Mouse (Mus musculus) MEL (cell line): ENCODE measurements at regions not wholly inside any gene's neighbourhood (a gene's known extent, or its start where the extent isn't known, plus 50 kb on each side); places are given as distances from the start of the nearest gene placed in this dataset.

Source experiments
- DNase-seq: peaks from one replicate; pipeline ENCODE4 v3.0.0; 2011; ENCODE audit warnings: low read depth, low spot score
- H3K27ac ChIP-seq: 2 replicates; pipeline ENCODE4 v1.5.1; 2012; ENCODE audit warnings: low read depth, mild to moderate bottlenecking, control low read depth, low read length, moderate library complexity; ENCODE audit not compliant: control insufficient read depth
- H3K27me3 ChIP-seq, 2 experiments: fragments of 150-350 bp in 1 of 2; sonication (generic) in 1 of 2; 2 replicates each; pipeline ENCODE4 v1.6.1; 2012; ENCODE audit warnings: low read length in 2 of 2, mild to moderate bottlenecking in 2 of 2, improper control_type of control experiment in 1 of 2, moderate library complexity in 1 of 2; ENCODE audit not compliant: insufficient read depth in 2 of 2, control insufficient read depth in 1 of 2
- H3K36me3 ChIP-seq, 2 experiments: 2 replicates each; pipeline ENCODE4 v1.6.1; 2012 to 2014; ENCODE audit warnings: low read length in 2 of 2, improper control_type of control experiment in 1 of 2, inconsistent platforms in 1 of 2, mild to moderate bottlenecking in 1 of 2; ENCODE audit not compliant: insufficient read depth in 2 of 2, control insufficient read depth in 1 of 2
- H3K4me1 ChIP-seq, 2 experiments: fragments of 150-350 bp in 1 of 2; sonication (generic) in 1 of 2; 2 replicates each; pipeline ENCODE4 v1.6.1; 2012; ENCODE audit warnings: low read length in 2 of 2, improper control_type of control experiment in 1 of 2, mild to moderate bottlenecking in 1 of 2; ENCODE audit not compliant: insufficient read depth in 2 of 2, control insufficient read depth in 1 of 2
- H3K4me3 ChIP-seq, 2 experiments: fragments of 150-350 bp in 1 of 2; sonication (generic) in 1 of 2; 2 replicates each; pipeline ENCODE4 v1.5.1; 2012; ENCODE audit warnings: low read depth in 2 of 2, low read length in 2 of 2, mild to moderate bottlenecking in 2 of 2, moderate library complexity in 2 of 2, control low read depth in 1 of 2, improper control_type of control experiment in 1 of 2; ENCODE audit not compliant: control insufficient read depth in 1 of 2, insufficient read depth in 1 of 2
- H3K79me2 ChIP-seq: 2 replicates; pipeline ENCODE4 v1.6.1; 2012; ENCODE audit warnings: mild to moderate bottlenecking, low read length, moderate library complexity; ENCODE audit not compliant: control insufficient read depth, poor library complexity, insufficient read depth
- H3K9ac ChIP-seq: 2 replicates; pipeline ENCODE4 v1.6.1; 2012; ENCODE audit warnings: low read depth, mild to moderate bottlenecking, control low read depth, low read length, moderate library complexity; ENCODE audit not compliant: control insufficient read depth, poor library complexity, severe bottlenecking
- H3K9me3 ChIP-seq: fragments of 150-350 bp; sonication (generic); replicated peaks from 2 replicates; pipeline ENCODE4 v1.6.1; 2012; ENCODE audit warnings: mild to moderate bottlenecking, low read length, improper control_type of control experiment, moderate library complexity; ENCODE audit not compliant: insufficient read depth
- CHD1 ChIP-seq: IDR thresholded peaks from 2 replicates; pipeline ENCODE4 v1.6.1; 2012; ENCODE audit warnings: low read depth, mild to moderate bottlenecking, inconsistent platforms, low read length, improper control_type of control experiment
- CTCF ChIP-seq, 3 experiments: IDR thresholded peaks in 2 of 3; conservative IDR thresholded peaks in 1 of 3; 2 replicates each; pipeline ENCODE4 v1.5.1; 2011 to 2012; ENCODE audit warnings: low read length in 3 of 3, low read depth in 2 of 3, mild to moderate bottlenecking in 2 of 3, improper control_type of control experiment in 1 of 3, inconsistent platforms in 1 of 3, mixed read lengths in 1 of 3, moderate library complexity in 1 of 3; ENCODE audit not compliant: control insufficient read depth in 1 of 3, insufficient read depth in 1 of 3, poor library complexity in 1 of 3, severe bottlenecking in 1 of 3
- E2F4 ChIP-seq: IDR thresholded peaks from 2 replicates; pipeline ENCODE4 v1.6.1; 2011; ENCODE audit warnings: low read depth, low read length, improper control_type of control experiment, borderline replicate concordance
- ETS1 ChIP-seq: IDR thresholded peaks from 2 replicates; pipeline ENCODE4 v1.6.1; 2012; ENCODE audit warnings: low read depth, mild to moderate bottlenecking, inconsistent platforms, low read length, improper control_type of control experiment, moderate library complexity
- GABPA ChIP-seq: IDR thresholded peaks from 2 replicates; pipeline ENCODE4 v1.6.1; 2012; ENCODE audit warnings: low read depth, mild to moderate bottlenecking, inconsistent platforms, low read length, improper control_type of control experiment, moderate library complexity
- GATA1 ChIP-seq: IDR thresholded peaks from 2 replicates; pipeline ENCODE4 v1.6.1; 2011; ENCODE audit warnings: low read depth, low read length, improper control_type of control experiment
- HCFC1 ChIP-seq: IDR thresholded peaks from 2 replicates; pipeline ENCODE4 v1.6.1; 2012; ENCODE audit warnings: low read depth, mild to moderate bottlenecking, inconsistent platforms, low read length, improper control_type of control experiment, moderate library complexity
- MEF2A ChIP-seq: IDR thresholded peaks from 2 replicates; pipeline ENCODE4 v1.6.1; 2014; ENCODE audit warnings: low read depth, mild to moderate bottlenecking, inconsistent platforms, low read length, improper control_type of control experiment; ENCODE audit not compliant: poor library complexity, insufficient replicate concordance, severe bottlenecking; ENCODE audit errors: extremely low read depth
- MXI1 ChIP-seq: IDR thresholded peaks from 2 replicates; pipeline ENCODE4 v1.6.1; 2011; ENCODE audit warnings: mild to moderate bottlenecking, low read depth, low read length, improper control_type of control experiment
- MYB ChIP-seq: IDR thresholded peaks from 2 replicates; pipeline ENCODE4 v1.6.1; 2011; ENCODE audit warnings: mild to moderate bottlenecking, low read depth, low read length, improper control_type of control experiment
- MYC ChIP-seq: IDR thresholded peaks from 2 replicates; pipeline ENCODE4 v1.6.1; 2011; ENCODE audit warnings: low read depth, mild to moderate bottlenecking, low read length, improper control_type of control experiment, moderate library complexity
- NELFE ChIP-seq: IDR thresholded peaks from 2 replicates; pipeline ENCODE4 v1.6.1; 2011; ENCODE audit warnings: low read depth, low read length, improper control_type of control experiment
- NRF1 ChIP-seq: IDR thresholded peaks from 2 replicates; pipeline ENCODE4 v1.6.1; 2014; ENCODE audit warnings: low read depth, mild to moderate bottlenecking, inconsistent platforms, low read length, improper control_type of control experiment, moderate library complexity; ENCODE audit not compliant: poor library complexity, insufficient read depth, severe bottlenecking
- POLR2A ChIP-seq, 2 experiments: IDR thresholded peaks; 2 replicates each; pipeline ENCODE4 v1.6.1; 2011 to 2012; ENCODE audit warnings: low read length in 2 of 2, mild to moderate bottlenecking in 2 of 2, control low read depth in 1 of 2, improper control_type of control experiment in 1 of 2, low read depth in 1 of 2, moderate library complexity in 1 of 2; ENCODE audit not compliant: control insufficient read depth in 1 of 2, insufficient read depth in 1 of 2, poor library complexity in 1 of 2
- POLR2AphosphoS2 ChIP-seq: IDR thresholded peaks from 2 replicates; pipeline ENCODE4 v1.6.1; 2011; ENCODE audit warnings: low read length, improper control_type of control experiment
- POLR2AphosphoS5 ChIP-seq: IDR thresholded peaks from 2 replicates; pipeline ENCODE4 v1.6.1; 2012; ENCODE audit warnings: low read depth, borderline replicate concordance, mild to moderate bottlenecking, inconsistent platforms, low read length, moderate library complexity, mixed read lengths
- RAD21 ChIP-seq: IDR thresholded peaks from 2 replicates; pipeline ENCODE4 v1.6.1; 2011; ENCODE audit warnings: mild to moderate bottlenecking, low read depth, low read length, improper control_type of control experiment
- RCOR1 ChIP-seq: IDR thresholded peaks from 2 replicates; pipeline ENCODE4 v1.6.1; 2012; ENCODE audit warnings: low read depth, mild to moderate bottlenecking, inconsistent platforms, low read length, improper control_type of control experiment
- SIN3A ChIP-seq: IDR thresholded peaks from 2 replicates; pipeline ENCODE4 v1.6.1; 2012; ENCODE audit warnings: low read length, improper control_type of control experiment, inconsistent platforms
- SMC3 ChIP-seq: IDR thresholded peaks from 2 replicates; pipeline ENCODE4 v1.6.1; 2011; ENCODE audit warnings: low read depth, low read length, improper control_type of control experiment
- TAL1 ChIP-seq: IDR thresholded peaks from 2 replicates; pipeline ENCODE4 v1.6.1; 2012; ENCODE audit warnings: mild to moderate bottlenecking, inconsistent platforms, low read length, moderate library complexity, mixed read lengths
- TBP ChIP-seq: IDR thresholded peaks from 2 replicates; pipeline ENCODE4 v1.8.0; 2011; ENCODE audit warnings: low read depth, low read length, improper control_type of control experiment
- TCF12 ChIP-seq: IDR thresholded peaks from 2 replicates; pipeline ENCODE4 v1.6.1; 2014; ENCODE audit warnings: low read depth, mild to moderate bottlenecking, inconsistent platforms, low read length, improper control_type of control experiment, moderate library complexity
- USF2 ChIP-seq, 2 experiments: IDR thresholded peaks; 2 replicates each; pipeline ENCODE4 v1.6.1; 2011 to 2012; ENCODE audit warnings: improper control_type of control experiment in 2 of 2, low read length in 2 of 2, borderline replicate concordance in 1 of 2, inconsistent platforms in 1 of 2, low read depth in 1 of 2, mild to moderate bottlenecking in 1 of 2; ENCODE audit not compliant: insufficient read depth in 1 of 2
- ZKSCAN1 ChIP-seq: IDR thresholded peaks from 2 replicates; pipeline ENCODE4 v1.6.1; 2012; ENCODE audit warnings: low read depth, mild to moderate bottlenecking, inconsistent platforms, low read length, improper control_type of control experiment, moderate library complexity
- ZMIZ1 ChIP-seq: IDR thresholded peaks from 2 replicates; pipeline ENCODE4 v1.6.1; 2012; ENCODE audit warnings: low read depth, mild to moderate bottlenecking, inconsistent platforms, low read length, improper control_type of control experiment, moderate library complexity
- ZNF384 ChIP-seq: IDR thresholded peaks from 2 replicates; pipeline ENCODE4 v1.6.1; 2012; ENCODE audit warnings: low read depth, mild to moderate bottlenecking, inconsistent platforms, low read length, improper control_type of control experiment

- Histone ChIP-seq H3K36me3 (no peaks in the 10 kb centered on the region), H3K9ac (no peak overlapping the region), H3K27ac (no peak overlapping the region), H3K4me3 (no peak overlapping the region), H3K27me3 (no peaks in the 10 kb centered on the region), H3K9me3 (no peaks in the 10 kb centered on the region), H3K4me1 (no peaks in the 10 kb centered on the region)
- DNase-seq = peak; percentile 31
- TF ChIP-seq SMC3 (peak; percentile 51), ETS1 (no peak), RCOR1 (no peak), GABPA (no peak), MYC (no peak), ZNF384 (no peak), POLR2A (IDR thresholded peaks at IDR 0.05; ENCODE audit: control insufficient read depth in 1 of 2, insufficient read depth in 1 of 2, low read depth in 1 of 2, low read length in 2 of 2, poor library complexity in 1 of 2) (no peak), HCFC1 (no peak), GATA1 (no peak), ZKSCAN1 (no peak), USF2 (IDR thresholded peaks at IDR 0.05; ENCODE audit: borderline replicate concordance in 1 of 2, insufficient read depth in 1 of 2, low read depth in 1 of 2, low read length in 2 of 2) (no peak), TAL1 (no peak), MEF2A (no peak), TBP (no peak), MYB (no peak), POLR2AphosphoS5 (no peak), RAD21 (peak; percentile 14), E2F4 (no peak), NRF1 (no peak), MXI1 (no peak), CTCF (IDR thresholded peaks at IDR 0.05 in 2 of 3, conservative IDR thresholded peaks at IDR 0.05 in 1 of 3; ENCODE audit: control insufficient read depth in 1 of 3, insufficient read depth in 1 of 3, low read depth in 2 of 3, low read length in 3 of 3, poor library complexity in 1 of 3, severe bottlenecking in 1 of 3) (peak; percentile 53 to 66 (median 56)), POLR2AphosphoS2 (no peak), NELFE (no peak), ZMIZ1 (no peak), TCF12 (no peak), CHD1 (no peak), SIN3A (no peak)
- TF ChIP-seq, all 39 proteins: peak for 3
- no peaks in the 10 kb centered on the region for H3K79me2 ChIP-seq
These were observed 102.3 kb upstream of the Chmp2b start for GRCm38 (mm10) chr16:65664787-65665186.
